Mouse (Mus musculus) lung, postnatal 0 days (tissue): Measurements from ENCODE around the gene Cnksr1.

Experiments
- CTCF ChIP-seq: IDR thresholded peaks from 2 replicates; pipeline ENCODE4 v1.5.1; 2016; ENCODE audit warnings: antibody characterized with exemption, mild to moderate bottlenecking
- EP300 ChIP-seq: IDR thresholded peaks from 2 replicates; pipeline ENCODE4 v1.6.1; 2016; ENCODE audit warnings: antibody characterized with exemption, mild to moderate bottlenecking, control low read depth

DNA sequence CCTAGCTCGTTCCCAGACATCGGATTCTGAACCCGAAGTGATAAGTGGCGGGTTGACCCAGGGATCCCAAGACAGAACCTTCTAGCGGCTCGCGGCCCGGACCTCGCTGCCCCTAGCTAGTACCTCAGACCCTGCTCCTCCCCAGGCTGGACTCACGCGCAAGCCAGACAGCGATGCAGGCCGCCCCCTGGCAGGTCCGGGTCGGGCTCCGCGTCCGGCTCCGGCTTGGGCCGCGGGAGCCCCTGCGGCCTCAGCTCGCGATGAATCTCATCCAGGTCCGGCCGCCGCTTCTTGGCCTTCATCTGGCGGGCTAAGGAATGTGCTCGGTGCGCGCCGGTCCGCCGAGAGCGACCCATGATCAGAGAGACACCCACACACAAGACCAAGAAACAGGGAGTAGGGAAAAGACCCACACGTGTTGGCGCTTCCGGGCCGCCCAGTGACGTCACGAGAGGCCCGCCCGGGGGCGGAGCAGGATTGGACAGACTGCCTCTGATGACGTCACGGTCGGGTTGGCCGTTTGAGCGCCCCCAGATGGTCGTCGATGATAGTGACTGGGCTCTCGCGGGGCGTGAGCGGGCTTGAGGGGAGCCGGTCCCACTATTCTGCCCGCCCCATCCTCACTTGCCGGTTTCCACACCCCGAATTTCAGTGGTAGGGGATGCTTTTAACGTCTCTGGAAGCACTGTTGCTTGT is 7.1 kb upstream of the Cnksr1 start, which contains the start of gene Zfp593:
- TF ChIP-seq CTCF = peak; percentile 82
- TF ChIP-seq EP300 = no peak
